Mouse (Mus musculus) left cerebral cortex, postnatal 4 days (tissue): ENCODE measurements around the gene Akap13. TPM values are rescaled to one million over a fixed set of nuclear protein-coding genes. Genes with fewer than 3 reads are reported as not detected.

Source experiments
- DNase-seq: peaks from one replicate; pipeline ENCODE4 v3.0.0-alpha.2; 2022
- intact Hi-C: fragments of 180-260 bp; cut with DNase I; formaldehyde crosslinking; loops from one replicate; pipeline ENCODE4 v1.15.1; 2025
- total RNA-seq, 2 experiments: library from RNA; stranded (reverse); gene quantifications; 2 replicates each; pipeline ENCODE4 v1.2.3; 2021

Akap13 gene
- total RNA-seq, 2 experiments from 2014 or later = 31.3 to 32.8 TPM

DNA sequence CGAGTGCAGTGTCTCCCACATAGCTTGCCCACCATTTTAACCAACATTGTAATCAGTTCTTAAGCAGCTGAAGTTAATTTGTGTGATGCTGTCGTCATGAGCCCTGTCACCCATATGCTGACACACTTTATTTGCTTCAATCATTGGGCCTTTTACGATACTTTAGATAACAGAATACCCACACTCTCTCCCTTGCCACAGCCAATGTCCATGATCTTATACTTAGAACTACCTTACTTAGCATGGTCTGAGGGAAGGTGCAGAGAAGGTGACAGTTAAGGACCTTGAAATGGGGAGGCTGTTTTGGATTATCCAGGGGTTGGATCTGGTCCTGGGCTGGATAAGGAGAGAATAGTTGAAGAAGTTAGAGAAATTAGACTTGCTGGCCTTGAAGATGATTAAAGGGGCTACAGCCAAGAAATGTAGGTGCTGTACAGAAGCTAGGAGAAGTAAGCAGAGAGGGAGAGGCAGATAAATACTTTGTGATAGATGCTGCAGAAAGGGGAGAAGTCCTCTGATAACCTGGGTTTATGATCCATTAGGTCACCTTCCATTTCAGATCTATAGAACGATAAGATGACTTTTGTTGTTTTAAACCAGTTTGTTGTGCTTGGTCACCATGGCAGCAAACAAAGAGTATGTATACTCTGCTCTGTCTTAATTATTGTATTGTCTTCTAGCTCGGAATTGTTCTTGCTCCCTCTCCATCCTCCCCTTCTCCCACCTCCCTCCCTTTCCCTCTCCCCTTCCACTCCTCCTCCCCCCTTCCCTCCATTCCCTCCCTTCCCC lies 53.9 kb downstream of the Akap13 start:
- intact Hi-C loops = no loop called here
- no peak for DNase-seq

DNA sequence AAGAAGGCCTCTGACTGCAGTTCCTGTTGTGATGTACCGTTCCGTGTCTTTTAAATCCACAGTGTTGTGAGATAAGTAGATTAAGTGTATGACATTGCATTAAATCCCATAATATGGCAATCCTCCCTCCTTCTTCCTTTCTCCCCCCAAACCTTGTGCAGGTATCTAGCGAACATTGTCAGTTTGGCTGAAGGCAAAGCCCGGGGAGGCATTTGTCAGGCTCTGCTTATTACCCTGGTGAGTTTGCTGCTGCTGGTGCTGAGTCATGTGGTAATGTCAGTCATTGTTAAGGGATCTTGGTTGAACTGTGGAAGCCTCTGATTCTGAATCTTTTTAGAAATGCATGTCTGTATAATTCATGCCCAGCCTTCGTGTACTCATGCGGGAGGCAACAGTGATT lies 60.1 kb downstream of the Akap13 start:
- intact Hi-C loops = no loop called here
- no peak for DNase-seq

DNA sequence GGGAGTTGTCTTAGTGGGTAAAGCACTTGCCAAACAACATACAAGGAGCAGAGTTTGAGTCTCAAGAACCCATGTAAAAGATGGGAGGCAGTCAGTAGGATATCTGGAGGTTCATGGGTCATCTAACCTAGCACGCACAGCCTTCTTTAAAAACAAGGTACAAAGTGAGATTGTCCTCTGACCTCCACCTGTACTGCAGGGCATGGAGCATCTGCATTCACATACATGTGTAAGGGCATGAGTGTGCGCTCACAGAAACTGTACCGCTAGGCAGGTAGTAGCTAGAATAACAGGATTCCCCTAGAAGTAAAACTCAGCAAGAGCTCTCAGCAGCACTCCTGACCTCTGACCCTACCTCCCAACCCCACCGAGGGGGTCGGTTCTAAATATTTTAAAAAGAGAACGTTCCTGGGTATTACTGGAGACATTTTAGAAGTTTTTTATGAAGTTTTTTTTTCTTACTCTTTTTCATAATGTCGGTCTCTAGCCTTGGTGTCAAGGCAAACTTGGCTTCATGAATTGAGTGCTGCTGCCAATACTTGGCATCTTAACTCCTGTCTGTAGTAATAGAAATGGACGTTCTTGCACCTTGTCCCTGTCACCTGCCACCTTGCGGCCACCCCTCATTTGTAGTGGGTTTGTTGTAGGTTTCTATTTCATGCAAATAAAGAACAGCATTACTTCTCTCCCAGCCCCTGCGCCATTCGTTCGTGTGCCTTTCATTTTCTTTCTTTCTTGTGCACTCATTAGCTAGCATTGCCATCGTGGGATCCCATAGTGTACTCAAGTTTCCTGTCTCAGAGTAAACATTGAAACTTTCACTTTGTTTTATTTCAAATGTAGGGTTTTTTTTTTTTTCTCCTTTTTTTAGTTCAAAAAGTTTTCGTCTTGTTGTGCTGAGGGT lies 61.6 kb downstream of the Akap13 start:
- DNase-seq = no peak
- intact Hi-C loops = no loop called here

DNA sequence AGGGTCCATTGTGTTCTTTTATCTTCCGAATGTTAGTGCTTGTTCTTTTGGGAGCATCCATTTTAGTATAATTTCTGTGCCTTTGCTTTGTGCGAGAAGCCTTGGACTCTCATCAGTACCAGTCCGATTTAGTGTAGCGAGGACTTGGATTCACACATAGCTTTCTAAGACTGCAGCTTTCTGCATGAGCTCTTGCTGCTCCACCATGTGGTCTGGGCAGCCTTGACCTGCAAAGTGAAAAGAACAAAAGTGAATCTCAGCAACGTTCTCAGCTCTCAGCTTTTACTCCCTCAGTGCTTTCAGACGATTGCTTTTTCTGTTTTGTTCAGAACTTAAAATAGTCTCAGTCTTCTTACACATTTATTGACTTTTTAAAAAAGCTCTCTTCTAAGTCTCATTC lies 65.2 kb downstream of the Akap13 start:
- intact Hi-C loops = no loop called here
- DNase-seq = no peak

DNA sequence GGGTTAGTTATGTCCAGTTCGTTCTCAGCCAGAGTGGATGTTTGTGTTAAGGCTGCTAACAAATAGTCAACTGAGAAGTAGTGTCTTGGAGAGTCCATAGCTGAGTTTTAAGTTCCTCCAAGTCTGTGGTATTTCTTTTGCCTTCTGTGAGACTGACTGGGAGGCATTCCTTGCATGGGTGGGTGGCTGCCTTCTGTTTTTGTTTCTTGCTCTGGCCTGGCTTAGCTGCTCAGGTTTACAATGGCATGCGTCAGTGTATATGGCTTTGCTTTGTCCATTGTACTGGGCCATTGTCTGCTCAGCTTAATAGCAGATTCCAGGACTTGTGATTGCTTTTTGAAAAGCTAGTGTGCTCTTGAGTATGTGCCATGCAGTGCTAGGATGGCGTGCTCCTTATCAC lies 65.9 kb downstream of the Akap13 start:
- no peak for DNase-seq
- intact Hi-C loops = no loop called here

DNA sequence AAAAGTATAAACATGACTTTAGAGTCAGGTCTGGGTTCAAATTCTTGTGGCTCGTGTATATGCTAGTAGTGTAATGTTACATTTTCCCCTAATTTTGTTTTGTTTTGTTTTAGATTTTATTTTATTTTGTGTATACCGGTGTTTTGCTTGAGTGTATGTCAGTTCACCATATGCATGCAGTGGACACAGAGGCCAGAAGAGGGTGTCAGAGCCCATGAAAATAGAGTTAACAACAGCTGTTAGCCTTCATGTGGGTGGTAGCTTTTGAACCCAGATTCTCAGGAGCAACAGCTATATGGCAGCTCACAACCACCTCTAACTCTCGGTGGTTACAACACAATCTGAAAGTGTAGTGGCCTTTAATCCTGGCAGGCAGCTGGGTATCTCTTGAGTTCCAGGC lies 66.9 kb downstream of the Akap13 start:
- intact Hi-C loops = no loop called here

DNA sequence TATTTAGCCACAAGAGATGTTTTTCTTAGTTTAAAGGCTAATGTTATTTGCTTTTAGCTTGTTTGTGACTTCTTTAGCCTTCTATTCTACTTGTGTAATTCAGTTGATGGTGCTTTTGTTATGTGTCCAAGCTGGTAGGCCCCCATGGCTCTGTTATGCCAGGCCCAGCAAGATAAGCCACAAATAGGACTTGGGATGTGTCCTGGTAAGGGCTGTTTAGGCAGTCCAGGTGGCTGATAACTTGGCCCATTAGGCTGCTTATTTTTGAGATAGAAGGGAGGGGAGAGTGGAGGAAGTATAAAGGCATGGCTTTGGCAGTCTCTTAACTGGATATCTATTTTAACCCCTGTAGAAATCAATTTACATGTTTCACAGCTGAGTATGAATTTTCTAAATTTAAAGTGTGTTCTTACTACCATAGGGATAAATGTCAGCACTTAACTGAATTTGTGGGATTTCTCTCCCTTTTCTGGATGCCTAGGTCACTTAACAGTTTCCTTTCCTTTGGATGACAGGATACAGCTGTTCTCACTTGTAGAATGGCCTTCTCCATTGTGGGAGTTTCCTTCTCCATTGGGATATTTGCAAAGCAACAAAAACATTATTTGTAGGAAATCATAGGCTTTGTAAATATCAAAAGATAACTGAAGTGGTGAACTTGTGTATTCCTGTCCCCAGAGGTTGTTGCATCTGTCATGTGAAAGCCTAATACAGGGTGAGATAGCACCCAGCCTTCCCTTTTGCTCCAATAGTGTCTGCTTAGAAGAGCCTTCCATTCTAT lies 69.6 kb downstream of the Akap13 start:
- intact Hi-C loops = no loop called here
- DNase-seq = no peak

More for the DNA sequence above, 66.9 kb downstream of the Akap13 start:
- DNase-seq = no peak

DNA sequence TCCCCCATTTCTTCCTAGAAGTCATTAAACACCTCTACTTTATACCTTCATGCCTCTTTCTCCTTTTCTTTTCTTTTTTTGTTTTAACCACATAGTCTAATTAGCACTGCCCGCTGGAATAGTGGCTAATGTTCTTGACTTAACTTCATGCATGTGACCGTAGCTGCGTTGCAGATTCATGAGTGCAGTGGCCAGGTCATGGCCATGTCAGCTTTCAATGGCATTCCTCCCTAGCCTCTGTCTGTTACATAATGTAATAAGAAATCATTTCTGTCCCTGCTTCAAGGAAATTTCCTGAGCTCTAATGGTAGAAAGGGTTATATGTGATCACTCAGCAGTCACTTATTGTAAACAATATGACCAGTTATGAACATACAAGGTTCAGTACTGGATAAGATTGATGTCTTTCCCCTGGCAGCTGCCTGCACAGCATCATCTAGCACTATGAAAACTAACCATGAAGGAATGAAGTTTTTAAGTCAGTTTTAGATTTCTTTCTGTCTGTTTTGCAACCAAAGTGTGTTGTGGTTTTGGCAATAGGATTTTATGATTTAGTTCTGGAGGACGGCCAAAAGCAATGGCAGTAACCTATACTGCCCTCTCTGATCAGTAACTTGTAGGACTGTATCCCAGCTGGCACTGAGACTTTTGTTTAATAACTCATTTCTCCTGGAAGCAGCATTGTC lies 70.5 kb downstream of the Akap13 start:
- DNase-seq = no peak
- intact Hi-C loops = no loop called here

DNA sequence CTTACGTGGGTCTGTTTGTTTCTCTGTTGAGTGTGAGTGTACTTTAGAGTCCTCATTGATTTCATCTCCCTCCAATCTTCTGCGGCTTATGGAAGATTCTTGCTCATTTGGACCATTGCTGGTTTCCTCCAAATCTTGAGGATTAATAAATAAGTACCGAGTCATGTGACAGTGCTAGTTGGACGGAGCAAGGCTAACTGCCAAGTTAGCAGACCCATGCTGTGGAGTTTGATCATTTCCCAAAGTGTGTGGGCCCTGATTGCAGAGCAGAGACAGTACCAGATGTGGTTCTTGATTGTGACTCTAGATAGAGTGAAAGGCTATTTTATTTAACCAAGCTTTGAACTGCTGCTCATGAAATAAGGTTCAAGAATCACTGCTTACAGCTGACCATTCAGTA lies 73.4 kb downstream of the Akap13 start:
- no peak for DNase-seq
- intact Hi-C loops = no loop called here

DNA sequence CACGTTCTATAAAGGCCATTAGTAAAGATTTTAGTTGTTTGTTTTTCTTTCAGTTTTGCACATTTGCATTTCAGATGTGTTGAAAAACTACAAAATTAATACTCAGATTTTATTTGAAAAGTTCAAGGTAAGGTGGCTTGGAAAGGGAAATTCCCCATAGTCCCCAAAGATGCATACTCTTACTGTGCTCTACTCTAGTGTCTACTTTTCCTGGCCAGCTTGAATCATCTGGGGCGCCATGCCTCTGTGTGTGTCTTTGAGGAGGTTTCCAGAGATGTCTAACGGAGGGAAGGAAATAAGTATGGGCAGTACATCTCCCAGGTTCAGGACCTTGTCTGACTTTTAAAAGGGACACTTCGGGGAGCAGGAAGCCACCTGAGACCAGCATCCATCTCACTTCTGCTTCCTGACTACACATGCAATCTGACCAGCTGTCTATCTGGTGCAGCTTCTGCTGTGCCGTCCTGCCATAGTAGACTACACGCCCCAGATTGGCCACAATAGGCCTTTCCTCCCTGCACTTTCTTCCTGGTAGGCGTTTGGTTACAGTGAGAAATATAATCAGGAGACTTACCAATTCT lies 74.6 kb downstream of the Akap13 start:
- no peak for DNase-seq
- intact Hi-C loops = no loop called here

DNA sequence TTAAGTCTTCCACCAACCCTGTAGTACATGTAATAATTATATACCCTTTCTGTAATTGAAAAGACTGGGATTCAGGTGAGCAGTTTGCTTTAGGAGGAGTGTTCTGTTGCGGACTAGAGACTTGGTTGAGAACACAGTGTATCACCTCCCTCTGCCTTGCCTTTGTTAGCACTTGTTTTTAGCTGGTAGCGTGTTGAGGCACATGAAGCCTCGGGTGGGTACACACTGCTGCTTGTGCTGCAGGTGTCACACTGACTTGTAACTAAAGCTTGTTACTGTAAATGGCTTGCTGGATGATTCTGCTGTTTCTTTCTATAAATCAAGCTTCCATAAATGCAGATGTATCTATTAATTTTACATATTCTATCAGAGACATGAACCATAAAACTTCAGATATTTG lies 75.3 kb downstream of the Akap13 start:
- intact Hi-C loops = no loop called here
- no peak for DNase-seq

DNA sequence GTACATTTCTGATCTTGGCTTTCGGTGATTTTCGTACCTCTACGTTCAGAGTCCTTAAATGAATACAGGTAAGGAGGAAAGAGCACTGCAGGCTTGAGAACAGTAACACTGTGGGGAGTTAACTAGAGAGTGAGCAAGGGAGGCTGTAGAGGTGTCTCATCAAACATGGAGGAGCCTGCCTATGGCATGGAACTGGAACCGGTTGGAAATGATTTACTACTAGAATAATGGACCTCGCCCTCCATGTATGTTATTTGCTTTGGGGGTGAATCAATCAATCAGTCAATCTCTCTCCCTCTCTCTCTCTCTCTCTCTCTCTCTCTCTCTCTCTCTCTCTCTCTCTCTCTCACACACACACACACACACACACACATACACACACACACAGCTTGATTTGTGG lies 77.7 kb downstream of the Akap13 start:
- no peak for DNase-seq
- intact Hi-C loops = no loop called here

DNA sequence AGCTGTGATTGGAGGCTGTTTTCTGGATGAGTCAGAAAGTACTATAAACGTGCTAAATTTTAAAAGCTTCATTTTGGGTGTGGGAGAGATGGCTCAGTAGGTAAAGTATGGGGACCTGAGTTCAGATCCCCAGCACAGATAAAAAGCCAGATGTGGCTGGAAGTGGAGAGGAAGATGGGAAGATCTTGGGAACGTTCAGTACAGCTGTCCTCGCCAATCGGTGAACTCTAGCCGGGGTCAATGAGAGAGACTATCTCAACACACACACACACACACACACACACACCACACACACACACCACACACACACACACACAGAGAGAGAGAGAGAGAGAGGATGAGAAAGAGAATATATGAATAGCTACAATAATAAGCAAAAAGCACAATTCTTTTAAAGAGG lies 81.0 kb downstream of the Akap13 start:
- no peak for DNase-seq
- intact Hi-C loops = no loop called here

DNA sequence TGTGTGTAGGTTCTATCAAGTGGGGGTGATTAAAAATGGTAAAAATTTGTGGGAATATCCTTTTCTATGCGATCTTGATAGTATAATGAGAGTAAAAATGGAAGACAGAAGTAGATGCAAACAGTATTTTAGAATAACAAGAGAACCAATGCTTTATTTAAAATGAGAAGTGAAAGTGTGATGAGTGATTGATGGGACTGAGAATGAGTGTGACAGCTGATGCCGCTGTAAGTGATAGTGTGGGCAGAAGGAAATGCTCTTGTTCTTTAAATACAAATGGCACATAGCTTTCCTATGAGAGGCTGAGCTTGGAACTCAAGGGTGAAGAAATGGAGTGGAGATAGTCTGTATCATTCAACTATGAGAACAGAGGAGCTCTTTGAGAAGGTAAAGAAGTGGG lies 82.2 kb downstream of the Akap13 start:
- intact Hi-C loops = no loop called here

DNA sequence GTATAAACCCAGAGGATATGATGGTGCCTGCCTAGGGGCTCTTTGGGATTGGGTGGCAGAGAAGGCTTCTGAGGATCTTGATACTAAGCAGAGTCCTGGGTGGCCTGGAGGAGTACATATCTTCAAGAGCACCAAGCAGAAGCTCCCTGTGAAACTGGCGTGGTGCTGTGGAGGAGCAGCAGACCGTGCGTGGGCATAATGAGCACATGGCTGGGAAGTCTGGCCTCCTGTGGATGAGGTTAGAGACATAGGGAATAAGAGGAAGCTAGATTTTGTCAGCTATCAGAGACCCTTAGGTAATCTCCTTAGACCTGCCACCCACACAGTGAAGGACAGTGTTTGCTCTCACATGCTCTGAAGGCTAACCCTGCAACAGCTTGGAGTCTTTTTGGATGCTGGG lies 83.2 kb downstream of the Akap13 start:
- intact Hi-C loops = no loop called here
- no peak for DNase-seq

More for the DNA sequence above, 82.2 kb downstream of the Akap13 start:
- DNase-seq = no peak

DNA sequence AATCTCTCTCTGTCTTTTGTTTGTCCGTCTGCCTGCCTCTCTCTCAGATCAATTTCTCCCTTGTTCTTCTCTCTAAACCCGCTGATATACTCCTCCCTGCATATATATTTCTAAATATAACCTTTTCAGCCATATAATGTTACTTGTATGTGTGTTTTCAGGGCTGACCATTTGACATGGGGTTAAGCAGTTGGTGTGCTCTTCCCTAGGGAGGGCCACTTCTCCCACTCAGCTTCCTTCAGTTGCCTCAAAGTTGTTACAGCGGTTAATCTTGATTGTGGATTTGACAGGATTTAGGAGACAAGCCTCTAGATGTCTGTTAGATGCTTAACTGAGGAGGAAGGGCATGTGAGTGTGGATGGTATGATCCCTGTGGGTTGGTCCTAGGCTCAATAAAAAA lies 83.8 kb downstream of the Akap13 start:
- intact Hi-C loops = no loop called here
- DNase-seq = no peak

DNA sequence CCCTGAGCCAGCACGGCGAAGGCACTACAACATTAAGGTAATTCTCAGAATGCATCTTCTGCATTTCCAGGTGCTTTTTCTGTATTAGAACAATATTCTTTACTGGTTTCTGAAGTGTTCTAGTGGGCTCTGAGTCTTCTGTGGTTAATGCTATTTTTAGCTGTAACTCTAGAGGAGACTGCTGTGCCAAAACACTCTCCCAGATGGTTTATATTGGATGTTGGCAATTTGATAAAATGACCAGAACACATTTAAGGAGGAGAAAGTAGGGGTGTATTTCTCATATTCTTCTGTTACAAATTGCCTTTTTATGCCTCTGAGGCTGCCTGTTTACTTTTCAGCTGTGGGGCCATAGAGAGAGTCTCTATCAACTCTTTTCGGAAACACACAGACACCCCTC lies 94.5 kb downstream of the Akap13 start:
- DNase-seq = no peak
- intact Hi-C loops = no loop called here

DNA sequence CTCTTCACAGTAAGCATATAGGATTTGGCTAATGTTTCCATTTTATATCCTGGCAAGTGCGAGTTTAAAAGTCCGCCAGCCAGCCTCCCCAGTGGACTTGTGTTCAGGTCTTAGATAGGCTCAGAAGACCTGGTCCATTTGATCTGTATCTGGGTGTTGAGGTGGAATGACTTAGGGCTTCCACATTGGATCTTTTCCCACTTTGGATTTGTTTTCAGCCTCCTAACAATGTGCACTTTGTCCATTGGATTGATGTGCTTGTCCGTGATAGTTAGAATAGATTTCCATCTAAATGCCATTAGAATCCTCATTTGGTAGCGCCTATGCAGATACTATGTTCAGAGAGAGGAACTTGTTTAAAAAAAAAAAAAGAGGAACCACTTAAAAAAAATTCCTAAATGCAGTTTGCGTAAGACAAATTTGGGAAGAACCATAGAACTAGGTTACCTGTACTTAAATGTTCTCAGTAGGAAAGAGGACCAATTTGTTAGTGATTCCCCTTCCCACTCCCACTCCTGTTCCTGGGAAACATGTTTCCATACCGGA lies 95.5 kb downstream of the Akap13 start:
- intact Hi-C loops = no loop called here
- DNase-seq = no peak

DNA sequence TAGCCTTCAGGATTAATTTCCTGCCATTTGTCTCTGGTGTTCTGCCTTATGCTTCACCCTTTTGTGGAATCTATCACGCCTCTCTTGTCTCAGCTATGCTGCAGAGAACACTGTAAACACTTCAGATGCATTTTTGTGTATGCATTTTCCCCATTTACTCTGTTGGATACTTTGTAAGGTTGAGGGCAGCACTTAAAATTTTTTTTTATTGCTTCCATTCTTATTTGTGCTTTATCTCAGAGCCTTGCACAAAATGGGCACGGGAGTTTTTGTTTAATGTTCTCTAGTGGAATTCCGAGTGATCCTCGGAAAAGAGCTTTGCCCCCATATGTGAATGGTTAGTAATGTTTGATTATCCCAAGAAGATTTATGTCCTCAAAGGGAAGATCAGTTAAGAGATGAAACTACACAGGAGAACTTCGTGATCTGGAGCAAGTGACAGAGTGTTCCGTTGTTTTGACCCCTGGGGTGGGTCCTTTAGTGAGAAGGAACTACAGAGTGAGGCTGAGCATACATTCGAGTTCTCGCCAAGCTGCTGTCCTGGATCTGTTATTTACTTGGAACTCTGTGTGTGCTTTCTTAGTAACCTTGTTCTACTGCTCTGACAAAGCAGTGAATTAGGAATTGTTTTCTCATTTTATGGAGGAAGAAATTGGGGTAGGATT lies 97.8 kb downstream of the Akap13 start:
- intact Hi-C loops = no loop called here
- DNase-seq = no peak

DNA sequence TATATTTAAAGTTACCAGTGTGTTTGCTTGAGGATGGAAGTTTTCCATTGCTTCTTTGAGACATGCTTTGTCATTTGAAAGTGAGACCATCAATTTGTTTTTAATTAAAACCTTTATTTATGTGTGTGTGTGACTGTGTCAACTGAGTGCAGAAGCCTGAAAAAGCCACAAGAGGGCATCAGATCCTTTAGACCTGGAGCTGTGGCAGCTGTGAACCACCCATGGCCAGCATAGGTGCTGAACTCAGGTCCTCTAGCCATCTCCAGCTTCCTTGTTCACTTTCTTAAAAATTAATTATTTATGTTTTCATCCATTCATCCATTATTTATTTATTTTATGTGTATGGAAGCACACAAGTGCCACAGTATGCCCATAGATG lies 98.3 kb downstream of the Akap13 start:
- intact Hi-C loops = no loop called here
- no peak for DNase-seq
